Mouse (Mus musculus) bone marrow macrophage, adult 2 months (primary cell): Measurements from ENCODE around the gene Dnaaf5.

Source experiments
- CTCF ChIP-seq: IDR thresholded peaks from 2 replicates; pipeline ENCODE4 v1.5.1; 2012; ENCODE audit warnings: low read depth, mild to moderate bottlenecking, low read length, moderate library complexity
- POLR2A ChIP-seq: IDR thresholded peaks from 2 replicates; pipeline ENCODE4 v1.6.1; 2012; ENCODE audit warnings: mild to moderate bottlenecking, low read depth, low read length, borderline replicate concordance

DNA sequence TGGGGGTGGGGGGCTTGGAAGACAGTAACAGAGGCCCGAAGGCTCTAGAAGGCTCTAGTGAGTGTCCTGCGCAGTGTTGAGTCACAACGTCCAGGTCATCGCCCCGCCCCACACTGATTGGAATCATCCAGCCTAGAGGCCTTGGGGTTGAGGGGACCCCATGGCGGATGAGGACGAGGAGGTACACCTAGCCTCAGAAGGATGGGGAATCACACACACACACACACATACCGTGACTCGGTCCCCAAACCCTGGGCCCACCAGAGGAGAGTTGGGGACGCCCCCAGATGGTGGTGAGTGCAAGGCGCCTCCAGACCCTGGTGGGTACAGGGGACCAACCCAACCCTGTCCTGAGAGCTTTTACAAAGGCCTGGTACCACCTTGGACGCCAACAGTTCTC lies 20.9 kb upstream of the Dnaaf5 start:
- TF ChIP-seq CTCF = no peak
- no peak for TF ChIP-seq POLR2A
